Mouse (Mus musculus): ENCODE measurements at regions not wholly inside any gene's neighbourhood (a gene's known extent, or its start where the extent isn't known, plus 50 kb on each side); places are given as distances from the start of the nearest gene placed in this dataset.

DNA sequence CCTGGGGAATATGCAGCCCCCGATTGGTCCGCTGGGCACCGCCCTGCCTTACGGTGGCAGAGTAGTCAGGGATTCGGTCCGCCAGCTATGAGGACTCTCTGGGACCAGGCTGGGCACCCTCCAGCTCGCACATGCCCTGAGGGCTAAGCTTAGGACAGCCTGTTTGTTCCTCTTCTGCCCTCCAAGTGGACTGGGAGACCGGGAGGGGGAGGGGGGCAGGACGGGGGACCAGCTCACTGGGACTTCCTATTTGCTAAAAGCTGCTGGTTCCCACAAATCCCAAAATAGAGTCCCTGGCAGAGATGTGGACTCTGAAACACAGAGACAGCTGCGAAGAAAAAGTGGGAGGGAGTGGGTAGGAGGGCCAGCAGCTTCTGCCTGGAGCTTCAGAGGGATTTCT lies 423.6 kb upstream of the Tbx3 start:
- peak; percentile 71 for DNase-seq

DNA sequence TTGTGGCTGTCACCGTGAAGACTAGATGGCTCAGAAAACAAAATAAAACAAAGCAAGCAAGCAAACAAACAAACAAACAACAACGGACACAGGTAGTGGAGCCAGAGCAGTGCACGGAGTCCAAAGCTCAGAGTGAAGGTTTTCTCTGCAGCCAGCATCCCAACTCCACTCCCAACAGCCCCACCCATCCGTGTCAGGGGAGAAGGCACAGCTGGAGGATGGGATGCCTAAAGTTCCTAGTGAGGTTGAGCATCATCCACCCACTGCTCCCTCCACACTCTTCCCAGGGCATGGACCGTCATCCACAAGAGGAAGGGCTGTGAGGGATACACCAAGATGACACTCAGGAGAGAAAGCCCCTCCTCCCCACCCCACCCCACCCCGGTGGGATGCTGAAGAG lies 421.8 kb upstream of the Tbx3 start:
- DNase-seq, result peak; percentile 18

- DNase-seq, result no peak
Measured at GRCm38 (mm10) chr5:119249124-119249718, 421.2 kb upstream of the Tbx3 start.

DNA sequence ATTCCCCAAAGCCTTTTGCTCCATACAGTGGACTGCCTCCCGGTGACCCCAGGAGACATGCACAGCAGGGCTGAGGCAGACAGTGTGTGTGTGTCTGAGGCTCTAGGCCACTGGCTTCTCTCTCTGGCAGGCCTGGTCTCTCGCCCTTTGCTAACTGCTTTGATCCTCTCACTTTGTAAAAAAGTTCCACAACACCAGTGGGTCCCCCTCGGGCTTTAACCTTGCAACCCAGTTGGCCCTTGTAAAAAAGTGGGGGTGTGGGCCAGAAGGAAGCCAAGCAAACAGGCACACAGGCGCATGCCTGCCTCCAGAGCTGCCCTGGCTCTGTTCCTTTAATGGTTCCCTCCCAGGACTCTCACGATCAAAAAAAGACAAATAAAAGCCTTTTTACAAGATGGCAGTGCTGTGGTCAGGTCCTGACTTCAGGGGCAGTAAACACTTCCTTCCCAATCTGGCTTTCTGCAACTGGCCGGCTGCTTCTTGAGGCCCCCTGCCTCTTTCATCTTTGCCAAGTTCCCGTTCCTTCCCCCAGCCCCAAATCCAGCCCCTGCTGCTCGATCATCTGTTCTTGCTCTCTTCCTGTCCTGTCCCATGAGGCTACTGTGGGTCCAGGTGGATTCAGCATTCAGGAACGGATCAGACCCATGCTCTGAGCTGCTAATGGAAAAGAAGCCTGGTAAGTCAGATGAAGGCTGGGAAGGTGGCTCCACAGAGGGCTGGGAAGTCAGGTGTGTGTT lies 419.0 kb upstream of the Tbx3 start:
- no peak for DNase-seq

GRCm38 (mm10) chr5:119257374-119258120 lies 412.9 kb upstream of the Tbx3 start:
- peak; percentile 28 for DNase-seq

DNA sequence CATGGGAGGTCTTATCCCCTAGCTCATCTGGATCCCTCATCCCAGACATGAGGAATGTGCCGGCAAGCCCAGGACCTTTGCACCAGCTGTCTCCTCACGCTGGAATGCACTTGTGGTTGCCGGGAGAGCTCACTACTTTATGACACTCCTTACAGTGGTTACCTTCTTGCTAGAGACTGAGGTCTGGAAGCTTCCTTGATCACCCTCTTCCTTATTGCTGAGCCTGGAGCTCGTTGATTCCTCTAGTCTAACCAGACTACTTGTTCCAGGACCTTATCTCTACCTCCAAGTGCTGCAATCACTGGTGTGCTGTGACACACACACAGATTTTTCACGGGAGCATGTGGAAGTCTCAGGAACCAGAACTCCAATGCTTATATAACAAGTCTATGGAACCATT lies 411.6 kb upstream of the Tbx3 start:
- DNase-seq, result no peak

DNA sequence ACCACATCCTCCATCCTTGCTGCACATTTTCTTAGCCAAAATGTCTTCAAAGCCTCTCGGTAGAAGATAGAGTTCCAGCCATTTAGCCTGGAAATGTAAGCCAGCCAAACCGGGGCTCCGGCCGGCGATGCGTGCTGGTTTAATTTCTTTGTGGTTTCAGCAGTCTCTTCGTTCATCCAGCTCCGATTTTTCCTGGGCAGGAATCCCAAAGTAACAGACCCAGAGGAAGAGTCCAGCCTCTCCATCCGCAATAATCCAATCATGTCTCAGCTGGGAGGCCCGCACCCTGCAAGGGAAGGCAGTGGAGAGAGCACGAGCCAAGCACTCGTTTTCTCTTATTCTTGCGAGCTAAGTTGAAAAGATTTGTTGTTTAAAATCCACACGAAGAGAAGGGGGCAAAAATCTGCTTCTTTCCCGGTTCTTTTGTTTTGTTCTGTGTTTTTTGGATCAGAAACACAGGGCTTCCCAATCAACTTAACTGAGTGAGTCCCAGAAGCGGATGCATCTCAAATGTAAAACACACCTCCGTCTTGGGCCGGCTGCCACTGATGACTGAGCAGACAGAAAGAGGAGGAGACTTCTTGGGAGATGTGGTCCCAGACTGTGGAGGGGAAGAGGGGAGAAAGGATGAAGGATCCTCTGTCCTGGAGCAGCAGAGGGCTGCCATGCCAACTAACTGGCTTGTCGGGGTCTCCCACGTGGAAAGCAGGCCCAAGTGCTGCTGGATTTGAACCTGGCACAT lies 405.1 kb upstream of the Tbx3 start:
- DNase-seq, result peak; percentile 60

DNA sequence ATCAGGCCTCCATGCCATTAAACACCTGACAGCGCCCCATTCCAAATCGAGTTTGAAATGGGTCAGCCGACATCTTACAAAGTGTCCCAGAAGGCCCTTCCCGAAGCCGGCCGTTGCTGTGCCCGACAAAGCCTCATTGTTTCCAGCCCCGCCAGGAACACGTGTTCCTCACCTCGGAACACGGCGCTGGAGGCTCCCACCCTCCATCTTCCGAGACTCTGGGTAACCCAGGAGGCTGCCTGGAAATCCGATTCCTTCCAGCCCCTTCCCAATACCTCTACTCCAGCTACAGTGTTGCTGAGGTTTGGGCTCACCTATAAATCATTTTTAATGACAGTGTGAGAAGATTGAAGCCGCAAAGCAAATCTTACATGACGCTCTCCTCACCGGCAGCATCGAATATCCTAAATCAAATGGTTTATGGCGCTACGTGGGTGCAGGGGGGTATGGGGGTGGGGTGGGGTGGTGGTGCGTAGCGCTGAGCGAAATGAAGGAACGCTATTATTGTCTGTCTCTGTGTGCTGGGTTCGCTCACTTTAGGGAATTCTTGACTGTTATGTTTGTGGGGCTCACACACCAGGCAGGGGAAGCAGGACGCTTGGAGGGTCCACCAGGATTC lies 399.1 kb upstream of the Tbx3 start:
- DNase-seq, result no peak

DNA sequence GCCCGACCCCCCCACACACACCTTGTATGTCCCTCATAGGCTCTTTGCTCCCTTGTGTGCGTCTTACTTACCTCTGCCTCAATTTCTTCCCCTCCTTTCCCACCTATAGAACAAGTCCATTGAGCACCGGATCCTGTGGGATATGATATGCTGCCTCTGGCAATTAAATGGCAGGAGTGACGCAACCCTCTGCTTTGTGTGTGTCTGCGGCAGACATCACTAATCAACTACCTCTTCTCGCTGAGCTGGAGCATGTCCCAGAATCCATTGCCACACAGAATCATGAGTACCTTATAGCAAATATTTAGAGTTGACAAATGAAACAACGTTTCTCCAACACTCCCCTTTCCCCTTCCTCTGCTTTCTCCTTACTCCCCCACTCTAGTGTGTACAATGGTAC lies 397.3 kb upstream of the Tbx3 start:
- no peak for DNase-seq

DNA sequence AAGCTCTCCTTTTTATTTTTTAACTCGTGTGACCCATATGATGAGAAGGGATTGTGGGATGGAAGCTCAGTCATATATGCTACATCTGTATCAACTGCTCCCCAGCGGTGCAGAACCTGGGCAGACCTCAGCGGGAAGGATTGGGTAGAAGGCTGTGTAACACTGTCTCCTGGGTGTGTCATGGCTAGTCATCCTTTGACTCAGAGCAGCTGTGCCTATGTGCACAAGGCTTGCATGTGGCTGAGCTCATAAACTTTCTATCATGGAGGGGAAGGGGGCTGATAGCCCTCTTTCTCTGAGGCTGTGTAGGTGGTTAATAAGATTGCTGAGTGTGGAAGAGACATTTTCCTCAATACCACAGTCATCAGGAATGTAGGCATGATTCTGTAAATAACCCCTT lies 396.9 kb upstream of the Tbx3 start:
- no peak for DNase-seq

DNA sequence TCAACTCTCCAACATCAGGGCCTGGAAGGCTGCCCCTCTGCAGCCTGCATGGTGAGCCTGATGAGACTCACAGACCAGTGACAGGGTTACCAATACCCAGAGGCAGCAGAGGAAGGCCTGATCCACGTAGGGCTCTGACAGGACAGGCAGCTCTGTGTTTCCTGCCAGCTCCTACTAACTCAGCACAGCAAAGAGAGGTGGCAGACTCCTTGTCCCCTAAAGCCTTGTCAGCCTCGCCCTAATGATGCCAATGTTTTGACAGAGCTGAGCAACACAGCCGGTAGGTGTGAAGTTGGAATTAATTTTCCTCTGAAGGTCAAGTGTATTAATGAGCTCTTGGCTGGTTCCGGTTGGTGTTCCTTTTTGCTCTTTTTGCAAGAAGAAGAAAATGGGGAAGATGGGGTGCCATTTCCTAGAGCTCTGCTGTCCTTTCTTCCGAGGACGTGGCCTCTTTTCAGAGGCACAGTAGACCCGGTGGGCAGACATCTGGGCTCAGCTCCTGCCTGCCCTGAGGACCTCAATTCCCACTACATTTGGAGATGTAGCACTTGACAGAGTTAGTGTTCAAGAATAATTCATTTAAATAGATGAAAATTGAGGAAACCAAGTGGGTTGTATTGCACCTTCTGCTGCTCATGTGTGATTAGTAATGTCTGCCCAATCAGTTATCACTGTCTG lies 395.5 kb upstream of the Tbx3 start:
- no peak for DNase-seq

DNA sequence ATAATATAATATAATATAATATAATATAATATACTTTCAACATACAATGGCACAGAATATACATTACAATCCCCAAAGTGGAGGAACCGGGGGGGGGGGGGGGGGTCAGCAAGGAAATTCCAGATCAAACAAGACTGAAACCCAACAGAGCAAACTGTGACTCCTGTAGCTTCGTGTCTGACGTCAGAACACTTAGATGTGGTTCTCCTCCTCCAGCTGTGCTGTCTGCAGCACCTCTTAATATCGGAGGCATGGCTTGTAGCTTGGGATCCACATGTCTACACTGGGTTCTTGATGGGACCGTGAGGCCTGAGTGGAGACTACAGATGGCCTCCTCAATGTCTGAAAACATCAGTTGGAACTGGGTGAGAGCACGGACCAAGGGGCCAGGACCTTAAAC lies 390.3 kb upstream of the Tbx3 start:
- no peak for DNase-seq

DNA sequence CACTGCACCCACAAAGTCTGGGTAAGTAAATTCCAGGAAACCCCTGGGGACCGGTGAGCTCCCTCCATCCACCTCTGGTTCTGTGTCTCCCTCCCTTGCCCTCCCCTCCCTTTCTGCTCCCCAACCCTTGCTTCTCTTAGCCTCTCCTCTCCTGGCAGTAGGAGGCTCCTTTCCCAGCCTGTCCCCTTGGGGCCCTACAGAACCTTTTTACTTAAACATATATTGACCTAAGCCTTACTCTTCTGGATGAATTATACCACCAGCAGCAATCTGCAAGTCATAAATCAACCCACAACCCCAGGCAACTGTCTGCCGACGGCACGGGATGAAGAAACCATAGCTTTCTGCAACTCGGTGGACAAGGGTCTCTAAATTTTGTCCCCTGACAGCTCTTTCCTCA lies 380.7 kb upstream of the Tbx3 start:
- no peak for DNase-seq

DNA sequence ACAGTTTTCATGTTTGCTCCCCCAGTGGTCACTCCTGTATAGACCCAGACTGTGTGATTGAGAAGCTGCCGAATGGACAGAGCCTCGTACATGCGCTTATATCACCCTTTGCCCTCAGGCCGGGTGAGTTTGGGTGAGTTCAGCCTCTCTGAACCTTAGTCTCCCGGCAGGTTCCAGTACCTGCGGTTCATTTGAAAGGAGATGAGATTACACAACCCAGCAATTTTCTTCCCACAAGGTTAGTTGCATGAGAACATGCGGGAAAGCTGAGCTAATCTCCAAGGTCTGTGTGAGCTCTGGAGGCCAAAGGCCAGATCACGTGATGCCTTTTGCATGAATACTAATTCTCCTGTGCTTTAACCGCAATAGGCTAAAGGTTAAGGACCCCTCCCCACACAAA lies 378.1 kb upstream of the Tbx3 start:
- no peak for DNase-seq

- DNase-seq, result no peak
Measured at GRCm38 (mm10) chr5:119292889-119293288, 377.6 kb upstream of the Tbx3 start.

- peak; percentile 14 for DNase-seq
Measured at GRCm38 (mm10) chr5:119299311-119299710, 371.2 kb upstream of the Tbx3 start.

DNA sequence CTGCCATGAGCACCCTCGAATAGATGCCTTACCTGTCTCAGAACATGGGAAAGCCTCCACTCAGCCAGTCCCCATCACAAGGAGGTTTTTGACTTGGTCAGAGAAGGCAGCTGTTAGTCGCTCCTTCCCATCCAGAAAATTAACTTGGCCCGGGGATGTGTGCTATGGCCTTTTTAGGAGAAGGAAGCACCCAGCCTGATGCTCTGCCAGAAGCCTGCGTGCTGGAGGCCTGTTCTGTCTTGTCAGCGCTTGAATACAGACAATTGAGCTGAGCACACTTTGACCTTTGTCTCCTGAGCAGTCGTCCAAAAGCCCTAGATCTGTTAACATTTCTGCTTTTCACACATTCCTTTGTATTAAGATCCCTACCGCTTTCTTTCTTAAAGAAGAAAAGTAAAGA lies 370.4 kb upstream of the Tbx3 start:
- DNase-seq, result peak; percentile 64

DNA sequence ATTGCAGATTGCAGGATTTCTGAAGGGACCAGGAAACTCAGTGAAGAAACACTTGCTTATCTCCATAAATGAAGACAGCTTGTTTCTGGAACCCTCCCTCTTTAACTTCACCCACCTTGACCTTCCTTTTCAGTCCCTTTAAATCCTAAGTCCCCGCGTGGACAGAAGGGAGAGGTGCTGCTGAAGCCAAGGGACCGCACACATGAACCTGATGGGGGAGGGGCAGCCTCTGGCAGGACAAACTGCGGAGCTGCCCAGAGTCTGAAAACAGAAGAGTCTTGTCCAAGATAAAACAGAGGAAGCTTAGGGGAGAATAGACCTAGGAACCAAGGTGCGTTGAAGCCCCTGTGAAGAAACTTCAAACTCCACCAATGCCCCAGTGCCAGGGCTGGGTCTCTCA lies 368.9 kb upstream of the Tbx3 start:
- DNase-seq, result peak; percentile 29

- DNase-seq, result no peak
Measured at GRCm38 (mm10) chr5:119304721-119305120, 365.7 kb upstream of the Tbx3 start.

- no peak for DNase-seq
Measured at GRCm38 (mm10) chr5:119307768-119308167, 362.7 kb upstream of the Tbx3 start.

DNA sequence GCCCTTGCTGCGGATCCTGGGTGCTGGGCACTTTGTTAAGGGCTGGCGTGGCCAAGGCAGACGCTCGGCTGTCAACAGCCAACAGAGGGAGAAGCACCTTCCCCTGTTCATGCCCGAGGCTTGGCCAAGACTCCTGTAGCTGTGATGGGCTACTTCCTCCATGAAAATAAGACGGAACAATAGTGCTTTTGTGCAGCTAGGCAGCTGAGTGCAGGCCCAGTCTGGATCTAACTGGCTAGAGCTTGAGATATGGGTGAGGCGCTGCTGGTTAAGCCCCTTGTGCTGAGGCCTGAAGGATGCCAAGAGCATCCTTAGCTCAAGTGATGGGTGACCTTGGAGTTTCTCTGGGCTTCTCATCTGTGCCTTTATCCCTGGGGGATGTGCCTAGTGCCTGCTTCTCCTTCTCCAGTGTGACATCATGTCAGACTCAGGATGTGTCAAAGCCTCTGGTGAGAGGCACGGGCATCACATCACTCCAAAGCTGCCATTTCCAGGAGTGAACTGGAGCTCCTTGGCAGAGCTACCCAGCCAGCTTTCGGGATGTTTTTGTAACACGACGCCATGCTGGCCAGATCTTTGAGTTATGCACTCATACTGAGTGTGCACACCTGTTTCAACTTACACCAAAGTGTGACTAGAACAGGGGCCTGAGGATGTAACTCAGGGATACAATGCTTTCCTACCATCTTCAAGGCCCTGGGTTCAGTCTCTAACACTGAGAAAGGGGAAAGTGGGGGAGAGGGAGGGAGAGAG lies 360.1 kb upstream of the Tbx3 start:
- no peak for DNase-seq

DNA sequence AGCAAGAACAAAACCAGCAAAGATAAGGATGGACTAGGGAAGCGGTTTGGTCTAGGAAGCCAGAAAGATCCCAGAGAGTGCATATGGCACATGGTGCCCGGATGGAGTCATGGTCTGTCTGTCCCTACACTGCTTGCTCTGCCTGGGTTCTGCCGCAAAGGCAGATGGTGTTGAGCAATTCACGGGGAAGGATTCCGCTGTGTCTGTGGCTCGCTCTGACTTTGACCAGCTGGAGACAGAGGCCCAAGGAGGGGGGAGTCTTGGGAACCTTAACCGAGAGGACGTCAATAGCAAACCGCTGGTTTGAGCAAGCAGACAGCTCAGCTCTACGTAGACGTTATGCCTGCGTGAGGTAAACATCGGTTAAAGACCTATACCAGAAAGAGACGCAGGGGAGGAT lies 357.7 kb upstream of the Tbx3 start:
- DNase-seq, result peak; percentile 44

Measured in kidney, postnatal 10 days (tissue).